8 mouse cellular contexts compared by ENCODE assay signal in genomic region chr12:4548053-4549013, GRCm38 (mm10). TPM values are rescaled to one million over a fixed set of nuclear protein-coding genes. Genes with fewer than 3 reads are reported as not detected.
DNase-seq lines count a peak whose midpoint lies in the region; ATAC-seq and TF ChIP-seq lines count a peak whose summit lies in the region.

No protein-coding gene starts in this region.

- peak; percentile 88 for DNase-seq in CD4-positive, CD25-positive, alpha-beta regulatory T cell, adult 2 months (ENCODE audit: low read depth, low spot score)
- DNase-seq in brain, embryonic 14.5 days (ENCODE audit: low read depth) = peak; percentile 95
- peak; percentile 68 for DNase-seq in forebrain, embryonic 10.5 days (ENCODE audit: extremely low spot score, low spot score)
- DNase-seq in kidney, postnatal 14 days = peak; percentile 81
- peak; percentile 65 to 74 for DNase-seq in natural killer cell, adult 2 months (ENCODE audit: low spot score in 2 of 2)

- no peak overlapping the region for H3K27ac ChIP-seq in forebrain, embryonic 10.5 days
- no peak overlapping the region for H3K27ac ChIP-seq in heart, embryonic 15.5 days
- no peak overlapping the region for H3K27ac ChIP-seq in liver, embryonic 12.5 days
- no peak overlapping the region for H3K27ac ChIP-seq in stomach, embryonic 14.5 days (ENCODE audit: low read length)

- 29% methylated on average over 18 of the region's 18 CpGs for WGBS in forebrain, embryonic 10.5 days
- WGBS in heart, embryonic 15.5 days = 20% methylated on average over 18 of the region's 18 CpGs
- 20% methylated on average over 18 of the region's 18 CpGs for WGBS in liver, embryonic 12.5 days (ENCODE audit: insufficient replicate concordance)
- 19% methylated on average over 18 of the region's 18 CpGs for WGBS in stomach, embryonic 14.5 days

- H3K4me1 ChIP-seq in forebrain, embryonic 10.5 days = peaks cover 7% of the 10 kb centered on the region; the same call in 1 of the 2 replicates
- H3K4me1 ChIP-seq in heart, embryonic 15.5 days (replicated peaks) = peaks cover 17% of the 10 kb centered on the region
- 0 out of 2 replicates have a peak, but pooled peaks cover 3% of the 10 kb centered on the region for H3K4me1 ChIP-seq in liver, embryonic 12.5 days
- H3K4me1 ChIP-seq in stomach, embryonic 14.5 days (ENCODE audit: control insufficient read depth, insufficient read depth, low read length) = no peaks in the 10 kb centered on the region

- H3K4me2 ChIP-seq in heart, embryonic 15.5 days = peak overlapping the region; percentile 50
- peak overlapping the region; percentile 43 for H3K4me2 ChIP-seq in liver, embryonic 12.5 days
- H3K4me2 ChIP-seq in stomach, embryonic 14.5 days (replicated peaks; ENCODE audit: low read depth, low read length) = peak overlapping the region; percentile 35

- TF ChIP-seq CTCF in brain, embryonic 14.5 days (IDR thresholded peaks at IDR 0.05; ENCODE audit: borderline replicate concordance, extremely low read depth, insufficient read depth, insufficient read length) = peak; percentile 94

- H3K9me3 ChIP-seq in forebrain, embryonic 10.5 days = no peaks in the 10 kb centered on the region
- H3K9me3 ChIP-seq in heart, embryonic 15.5 days (replicated peaks) = no peaks in the 10 kb centered on the region
- no peaks in the 10 kb centered on the region for H3K9me3 ChIP-seq in liver, embryonic 12.5 days (replicated peaks)
- no peaks in the 10 kb centered on the region for H3K9me3 ChIP-seq in stomach, embryonic 14.5 days (ENCODE audit: control insufficient read depth, low read depth, low read length)

- no peaks in the 10 kb centered on the region for H3K27me3 ChIP-seq in forebrain, embryonic 10.5 days (ENCODE audit: poor library complexity, severe bottlenecking)
- no peaks in the 10 kb centered on the region for H3K27me3 ChIP-seq in heart, embryonic 15.5 days
- peaks cover 17% of the 10 kb centered on the region for H3K27me3 ChIP-seq in liver, embryonic 12.5 days (replicated peaks)
- no peaks in the 10 kb centered on the region for H3K27me3 ChIP-seq in stomach, embryonic 14.5 days (ENCODE audit: control insufficient read depth, insufficient read depth, low read length)

- peak overlapping the region; percentile 35 for H3K4me3 ChIP-seq in forebrain, embryonic 10.5 days
- peak overlapping the region; percentile 21; the same call in 1 of the 2 replicates for H3K4me3 ChIP-seq in heart, embryonic 15.5 days
- no peak overlapping the region for H3K4me3 ChIP-seq in liver, embryonic 12.5 days
- no peak overlapping the region for H3K4me3 ChIP-seq in stomach, embryonic 14.5 days (ENCODE audit: low read depth, low read length)

- no peak for TF ChIP-seq POLR2A in brain, embryonic 14.5 days (IDR thresholded peaks at IDR 0.05; ENCODE audit: borderline replicate concordance, extremely low read depth, insufficient read depth, insufficient read length, poor library complexity, severe bottlenecking)

- no peaks in the 10 kb centered on the region for H3K36me3 ChIP-seq in forebrain, embryonic 10.5 days (replicated peaks)
- H3K36me3 ChIP-seq in heart, embryonic 15.5 days = no peaks in the 10 kb centered on the region
- no peaks in the 10 kb centered on the region for H3K36me3 ChIP-seq in liver, embryonic 12.5 days
- no peaks in the 10 kb centered on the region for H3K36me3 ChIP-seq in stomach, embryonic 14.5 days (ENCODE audit: control insufficient read depth, insufficient read depth, low read length)

- no peak for ATAC-seq in heart, embryonic 15.5 days (replicated peaks; ENCODE audit: insufficient number of reproducible peaks, insufficient read depth, low FRiP score, low read depth)
- ATAC-seq in liver, embryonic 12.5 days = no peak; the same call in 1 of the 2 replicates
- no peak for ATAC-seq in stomach, embryonic 14.5 days (ENCODE audit: insufficient number of reproducible peaks, insufficient read depth, low FRiP score, low read depth)

- H3K9ac ChIP-seq in heart, embryonic 15.5 days = 0 out of 2 replicates have a peak overlapping the region, but pooled peaks have one; percentile 33
- H3K9ac ChIP-seq in liver, embryonic 12.5 days = no peak overlapping the region
- 0 out of 2 replicates have a peak overlapping the region, but pooled peaks have one; percentile 6 for H3K9ac ChIP-seq in stomach, embryonic 14.5 days (replicated peaks; ENCODE audit: low read depth, low read length)

RNA-seq across cellular contexts. Expression of gene Itsn2, which starts 44.1 kb away (rescaled TPM):
- polyA plus RNA-seq in brain, embryonic 14.5 days (2012; rRNA removed) = 18.2 and 20.7 TPM in 2 replicates
- 13.8 and 14.5 TPM in 2 replicates for polyA plus RNA-seq in forebrain, embryonic 10.5 days (2016; fragmentation: Nextera tagmentation; extraction: Ambion mirVana)
- 33.1 and 35.4 TPM in 2 replicates for polyA plus RNA-seq in heart, embryonic 15.5 days (2015; fragmentation: Nextera tagmentation; extraction: Ambion mirVana)
- 34.3 and 35.4 TPM in 2 replicates for polyA plus RNA-seq in liver, embryonic 12.5 days (2016; fragmentation: Nextera tagmentation; extraction: Ambion mirVana)
- 43.4 and 47.1 TPM in 2 replicates for polyA plus RNA-seq in stomach, embryonic 14.5 days (2014; fragmentation: Nextera tagmentation; extraction: Ambion mirVana)

RNA-seq across cellular contexts. Expression of gene Gm3625, which starts 44.4 kb away (rescaled TPM):
- polyA plus RNA-seq in brain, embryonic 14.5 days (2012; rRNA removed) = not detected in 2 replicates
- not detected in 2 replicates for polyA plus RNA-seq in forebrain, embryonic 10.5 days (2016; fragmentation: Nextera tagmentation; extraction: Ambion mirVana)
- not detected in 2 replicates for polyA plus RNA-seq in heart, embryonic 15.5 days (2015; fragmentation: Nextera tagmentation; extraction: Ambion mirVana)
- not detected in 2 replicates for polyA plus RNA-seq in liver, embryonic 12.5 days (2016; fragmentation: Nextera tagmentation; extraction: Ambion mirVana)
- polyA plus RNA-seq in stomach, embryonic 14.5 days (2014; fragmentation: Nextera tagmentation; extraction: Ambion mirVana) = not detected in 2 replicates

Comparison
In these comparisons a context has a peak if more than half of its experiments do, and no peak if none do; other contexts are left out.
1. H3K4me3 ChIP-seq: peak in forebrain, embryonic 10.5 days (single experiment) and heart, embryonic 15.5 days (single experiment); none in liver, embryonic 12.5 days (single experiment) and stomach, embryonic 14.5 days (single experiment).
2. Peak in every context shown above with its lines, with median percentiles within 50 percentile points of each other: DNase-seq and H3K4me2 ChIP-seq.